Mouse (Mus musculus) CH12F3 (cell line): ENCODE data around the gene Tmtc4.

Source experiments
- in situ Hi-C: fragments of 300-500 bp; cut with MboI; formaldehyde crosslinking; loops from 2 replicates; pipeline ENCODE4 v1.14.3; 2020; ENCODE audit warnings: low sequenced_read_pairs

Tmtc4 gene

GRCm38 (mm10) chr14:122974854-122975570 lies 8.8 kb downstream of the Tmtc4 start:
- in situ Hi-C loops, result loop anchor here (25.0 kb wide), 1 partner anchor 337 kb away; no protein-coding TSS in a partner anchor

- in situ Hi-C loops, result loop anchor here (25.0 kb wide), 1 partner anchor 339 kb away; no protein-coding TSS in a partner anchor
Measured at GRCm38 (mm10) chr14:122973091-122973490, 10.7 kb downstream of the Tmtc4 start.

- in situ Hi-C loops, result loop anchor here (25.0 kb wide), 1 partner anchor 344 kb away; no protein-coding TSS in a partner anchor
Measured at GRCm38 (mm10) chr14:122968049-122968448, 15.8 kb downstream of the Tmtc4 start.

GRCm38 (mm10) chr14:122957941-122958340 lies 25.9 kb downstream of the Tmtc4 start:
- in situ Hi-C loops, result loop anchor here (25.0 kb wide), 1 partner anchor 354 kb away; no protein-coding TSS in a partner anchor

- in situ Hi-C loops, result loop anchor here (25.0 kb wide), 1 partner anchor 359 kb away; no protein-coding TSS in a partner anchor
Measured at GRCm38 (mm10) chr14:122953331-122953730, 30.5 kb downstream of the Tmtc4 start.

- in situ Hi-C loops, result loop anchor here (25.0 kb wide), 1 partner anchor 360 kb away; no protein-coding TSS in a partner anchor
Measured at GRCm38 (mm10) chr14:122952556-122952955, 31.3 kb downstream of the Tmtc4 start.

- in situ Hi-C loops, result loop anchor here (25.0 kb wide), 1 partner anchor 360 kb away; no protein-coding TSS in a partner anchor
Measured at GRCm38 (mm10) chr14:122951676-122952445, 32.0 kb downstream of the Tmtc4 start.

- in situ Hi-C loops, result loop anchor here (25.0 kb wide), 1 partner anchor 361 kb away; no protein-coding TSS in a partner anchor
Measured at GRCm38 (mm10) chr14:122950915-122951314, 32.9 kb downstream of the Tmtc4 start.

- in situ Hi-C loops, result no loop called here
Measured at GRCm38 (mm10) chr14:122943475-122943853, 40.4 kb downstream of the Tmtc4 start.

GRCm38 (mm10) chr14:122942757-122943474 lies 40.9 kb downstream of the Tmtc4 start:
- in situ Hi-C loops, result no loop called here

- in situ Hi-C loops, result no loop called here
Measured at GRCm38 (mm10) chr14:122936460-122936859, 47.4 kb downstream of the Tmtc4 start.

- in situ Hi-C loops, result no loop called here
Measured at GRCm38 (mm10) chr14:122920011-122920410, 63.8 kb downstream of the Tmtc4 start.

GRCm38 (mm10) chr14:122917676-122918075 lies 66.2 kb downstream of the Tmtc4 start:
- in situ Hi-C loops, result no loop called here

- in situ Hi-C loops, result no loop called here
Measured at GRCm38 (mm10) chr14:122913657-122914056, 70.2 kb downstream of the Tmtc4 start, which contains the start of gene Ggact. Gene Ggact (minus strand): TSS chr14:122913757.

GRCm38 (mm10) chr14:122912812-122913498 lies 70.9 kb downstream of the Tmtc4 start:
- in situ Hi-C loops, result no loop called here

- in situ Hi-C loops, result no loop called here
Measured at GRCm38 (mm10) chr14:122912137-122912536, 71.7 kb downstream of the Tmtc4 start.

GRCm38 (mm10) chr14:122911265-122911664 lies 72.6 kb downstream of the Tmtc4 start:
- in situ Hi-C loops, result no loop called here

GRCm38 (mm10) chr14:122909368-122910091 lies 74.3 kb downstream of the Tmtc4 start:
- in situ Hi-C loops, result no loop called here

GRCm38 (mm10) chr14:122908075-122908474 lies 75.8 kb downstream of the Tmtc4 start:
- in situ Hi-C loops, result no loop called here

GRCm38 (mm10) chr14:122905007-122905406 lies 78.8 kb downstream of the Tmtc4 start:
- in situ Hi-C loops, result no loop called here
